Mouse (Mus musculus) adrenal gland, postnatal 0 days (tissue): ENCODE data around the gene Zfp526. TPM values are rescaled to one million over a fixed set of nuclear protein-coding genes. Genes with fewer than 3 reads are reported as not detected.

Experiments
- microRNA-seq: library from miRNA; unstranded; fragments of <30 nt; microRNA quantifications from one replicate; pipeline ENCODE4, GENCODE M21; 2016; ENCODE audit warnings: borderline replicate concordance; ENCODE audit not compliant: insufficient number of aligned reads
- polyA plus RNA-seq: library from polyadenylated mRNA; unstranded; fragments of >200 nt; fragmentation: Nextera tagmentation; extraction: Ambion mirVana; gene quantifications from 2 replicates; pipeline ENCODE4 v1.2.1, GENCODE M21; 2015

Zfp526 gene
- 1.5 and 2.4 TPM in 2 replicates for polyA plus RNA-seq

DNA sequence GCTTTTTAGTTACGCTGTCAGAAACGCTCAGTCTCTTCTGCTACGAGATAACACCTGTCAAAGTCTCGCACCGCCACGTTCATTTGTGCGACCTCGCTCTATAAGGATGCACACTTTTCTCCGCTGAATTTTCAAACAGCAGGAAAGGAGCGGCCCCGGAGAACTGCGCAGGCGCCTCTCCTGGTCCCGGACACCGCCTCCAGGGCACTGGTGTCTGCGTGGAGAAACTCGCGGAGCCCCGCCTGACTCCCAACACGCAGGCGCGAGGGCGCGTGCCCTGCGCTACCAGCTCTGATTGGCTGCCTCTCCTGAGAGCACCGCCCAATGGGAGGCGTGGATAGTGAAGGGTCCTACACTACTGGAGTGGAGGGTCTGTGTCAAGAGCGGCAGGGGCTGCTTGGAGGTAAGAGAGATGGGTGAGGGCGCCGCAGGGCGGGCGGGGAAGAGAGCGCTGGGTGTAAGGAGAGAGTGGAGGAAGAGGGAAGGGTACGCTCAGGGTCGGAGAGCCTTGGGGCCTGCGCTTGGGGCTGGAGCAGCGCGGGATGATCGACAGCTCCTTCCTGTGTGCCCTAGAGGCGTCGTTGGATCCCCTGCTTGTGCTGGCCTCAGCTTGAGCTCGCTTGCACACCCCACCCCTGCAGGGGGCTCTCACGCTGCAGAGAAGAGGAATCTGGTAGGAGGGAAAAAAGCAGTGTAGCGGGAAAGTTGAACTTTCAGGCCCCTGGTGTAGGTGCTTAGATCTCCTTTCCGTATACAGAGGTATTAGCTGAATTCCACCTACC, at the start of gene Zfp526:
Gene Zfp526, plus strand, starts transcription at position 324 of the 782 bp plus-strand sequence.

DNA sequence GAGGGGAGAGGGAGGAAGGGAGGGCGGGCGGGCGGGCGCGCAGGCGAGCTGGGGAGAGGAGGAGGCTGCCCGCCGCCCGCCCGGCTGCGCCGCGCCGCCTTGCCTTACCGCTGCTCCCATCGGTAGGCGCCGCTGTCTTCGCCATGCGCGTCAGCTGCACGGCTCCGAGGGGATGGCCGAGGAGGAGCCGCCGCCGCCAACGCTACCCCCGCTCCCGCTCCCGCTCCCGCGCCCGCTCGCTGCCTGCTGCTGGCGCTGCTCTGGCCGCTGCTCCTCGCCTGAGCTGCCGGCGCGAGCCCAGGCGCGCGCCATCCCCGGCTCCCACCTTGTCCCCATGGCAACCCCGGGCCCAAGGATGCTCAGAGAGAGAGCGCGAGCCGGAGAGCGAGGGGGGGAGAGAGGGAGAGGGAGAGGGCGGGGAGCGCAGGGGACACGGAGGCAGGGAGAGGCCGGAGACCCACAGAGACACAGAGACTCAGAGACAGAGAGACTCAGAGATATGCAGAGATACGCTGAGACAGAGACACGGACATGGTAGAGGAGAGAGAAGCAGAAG, 41.5 kb upstream of the Zfp526 start, which contains the start of gene Pou2f2:
Gene Pou2f2, minus strand, starts transcription at position 121 of the 556 bp plus-strand sequence.

DNA sequence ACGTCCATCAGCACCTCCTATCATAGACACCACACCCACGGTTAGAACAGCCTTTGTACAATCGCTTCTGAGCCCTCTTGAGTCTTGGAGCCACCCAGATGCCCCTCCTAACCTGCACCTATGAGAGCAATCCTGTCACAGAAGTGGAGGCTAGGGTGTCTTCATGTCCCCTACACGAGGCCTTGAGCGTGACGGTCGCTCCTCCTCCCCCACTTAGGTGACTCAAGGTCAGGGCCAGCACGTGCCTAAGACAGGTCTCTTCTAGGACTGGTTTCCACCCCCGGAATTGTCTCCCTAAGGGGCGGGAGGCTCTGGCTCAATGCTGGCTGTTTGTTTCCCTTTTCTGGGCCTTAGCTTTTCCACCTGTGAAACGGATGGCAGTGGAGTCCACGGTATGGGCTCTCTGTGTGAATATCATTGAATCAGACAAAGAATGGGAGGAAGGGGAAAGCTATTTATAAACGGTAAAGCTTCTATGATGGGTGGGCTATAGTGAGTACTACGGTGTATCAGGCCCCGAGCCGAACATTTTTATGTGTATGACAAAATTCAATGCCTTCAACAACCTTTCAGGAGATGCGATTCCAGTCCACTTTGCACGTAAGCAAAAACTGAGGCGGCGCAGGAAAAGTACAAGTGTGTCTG, 646 bp upstream of the Zfp526 start, which contains the start of gene Dedd2:
Gene Dedd2, minus strand, starts transcription at position 159 of the 645 bp plus-strand sequence.

DNA sequence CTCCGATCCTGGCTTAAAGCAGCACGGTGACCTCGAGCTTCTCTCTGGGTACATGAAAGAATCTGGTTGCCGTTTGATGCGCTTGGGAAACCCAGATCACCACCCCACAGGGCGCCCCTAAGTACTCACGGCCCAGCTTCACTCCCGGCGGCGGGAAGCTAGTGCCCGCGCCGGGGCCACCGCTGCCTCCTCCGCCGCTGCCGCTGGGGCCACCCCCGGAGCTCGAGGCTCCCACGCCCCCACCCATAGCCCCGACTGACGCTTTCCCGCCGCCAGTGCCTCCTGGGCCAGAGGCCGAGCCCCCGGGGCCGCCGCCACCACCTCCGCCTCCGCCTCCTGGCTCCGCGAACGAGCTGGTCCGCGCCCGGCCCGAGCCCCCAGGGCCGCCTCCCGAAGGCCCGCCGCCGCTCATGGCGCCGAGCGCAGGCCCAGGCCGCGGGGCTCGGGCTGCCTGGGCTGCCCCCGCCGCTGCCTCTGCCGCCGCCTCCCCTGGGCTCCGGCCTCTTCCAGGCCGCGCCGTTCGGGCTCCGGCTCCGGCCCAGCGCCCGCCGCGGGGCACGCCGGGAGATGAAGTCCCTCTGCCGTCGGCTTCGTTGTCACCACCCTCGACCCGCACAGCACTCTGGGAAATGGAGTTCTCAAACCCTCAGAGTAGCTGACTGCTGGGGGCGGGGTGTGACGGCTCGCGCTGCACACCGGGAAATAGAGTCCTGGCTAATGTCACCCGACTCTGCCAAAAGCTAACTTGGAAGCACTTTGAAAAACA, 16.2 kb downstream of the Zfp526 start, which contains the start of gene Gsk3a:
Gene Gsk3a, minus strand, starts transcription at position 603 of the 766 bp plus-strand sequence.

DNA sequence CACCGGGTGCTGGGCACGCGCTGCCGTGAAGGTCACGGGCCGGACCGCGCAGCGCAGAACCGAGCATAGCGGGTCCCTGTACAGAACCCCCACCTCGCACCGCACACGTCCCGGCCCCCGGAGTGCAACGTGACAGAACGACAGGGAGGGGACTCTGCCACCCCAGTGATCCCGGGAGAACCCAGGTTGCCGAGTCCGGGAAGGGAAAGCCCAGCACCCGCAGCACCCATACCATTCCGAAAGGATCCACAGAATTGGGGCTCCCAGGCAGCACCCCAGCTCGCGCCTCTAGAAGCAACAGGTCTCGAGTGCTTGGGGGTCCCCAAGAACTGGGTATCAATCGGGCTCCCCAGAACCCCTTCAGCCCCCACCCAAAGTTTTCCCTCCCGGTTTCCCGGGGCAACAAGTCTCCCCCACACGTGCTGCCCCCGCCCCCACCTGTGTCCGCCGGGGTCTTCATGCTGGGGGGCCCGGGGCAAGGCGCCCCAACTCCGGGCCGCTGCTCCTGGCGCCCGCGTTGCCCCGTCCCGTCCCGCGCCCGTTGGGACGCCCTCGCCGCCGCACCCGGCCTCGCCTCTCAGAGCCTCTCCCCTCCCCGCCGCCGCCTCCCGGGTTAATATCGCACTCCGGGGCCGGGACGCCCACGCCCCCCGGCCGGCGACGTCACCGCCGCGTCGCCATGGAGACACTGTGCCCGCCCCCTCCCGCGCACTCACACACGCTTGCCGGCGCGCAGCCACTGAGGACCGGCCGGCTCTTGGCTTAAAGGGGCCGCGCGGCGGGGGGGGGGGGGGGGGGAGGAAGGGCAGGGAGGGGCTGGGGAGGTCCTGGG, 29.1 kb downstream of the Zfp526 start, which contains the start of gene Erf:
Gene Erf, minus strand, starts transcription at position 621 of the 832 bp plus-strand sequence.

DNA sequence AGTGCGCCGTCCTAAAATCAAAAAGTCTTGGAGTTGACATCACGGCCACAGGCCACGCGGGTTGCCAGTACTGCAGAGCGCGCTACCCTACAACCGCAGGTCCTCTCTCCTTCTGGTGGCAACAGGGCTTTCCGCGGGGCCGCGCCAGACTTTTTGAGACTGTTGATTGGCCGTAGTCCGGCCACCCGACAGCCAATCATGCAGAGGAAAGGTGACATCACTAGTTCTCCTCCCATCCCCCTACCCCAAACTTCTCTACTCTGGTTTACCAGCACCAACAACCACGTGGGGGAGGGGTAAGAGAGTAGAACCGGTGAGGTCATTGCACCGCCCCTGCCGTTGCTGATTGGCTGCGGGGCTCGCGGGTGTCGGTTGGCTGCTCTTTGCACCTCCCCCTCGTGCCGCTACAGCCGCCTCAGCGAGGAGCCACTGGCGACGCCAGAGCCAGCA, 46.1 kb downstream of the Zfp526 start, which contains the start of gene Cic:
Gene Cic, plus strand, starts transcription at position 404 of the 450 bp plus-strand sequence.

Small RNA genes within 50 kb of the gene (microRNA-seq; reads per million reads assigned to microRNA genes)
- not detected for gene Mir7048

Other genes starting within 250 kb of the Zfp526 start
- 474 and 646 TPM in 2 replicates for gene Rabac1, start 248.7 kb upstream of the Zfp526 start, polyA plus RNA-seq
- 55.3 and 60.0 TPM in 2 replicates for gene Atp1a3, start 215.5 kb upstream of the Zfp526 start, polyA plus RNA-seq
- 4.1 and 5.5 TPM in 2 replicates for gene Grik5, start 149.1 kb upstream of the Zfp526 start, polyA plus RNA-seq
- 14.3 and 18.7 TPM in 2 replicates for gene Zfp574, start 148.9 kb upstream of the Zfp526 start, polyA plus RNA-seq
- gene Pou2f2, start 41.7 kb upstream of the Zfp526 start, polyA plus RNA-seq, result 4.9 and 12.6 TPM in 2 replicates
- 12.6 and 13.3 TPM in 2 replicates for gene Dedd2, start 810 bp upstream of the Zfp526 start, polyA plus RNA-seq
- 8.4 and 10.2 TPM in 2 replicates for gene Gsk3a, start 16.4 kb downstream of the Zfp526 start, polyA plus RNA-seq
- 7.6 and 8.3 TPM in 2 replicates for gene Erf, start 29.3 kb downstream of the Zfp526 start, polyA plus RNA-seq
- gene Cic, start 46.3 kb downstream of the Zfp526 start, polyA plus RNA-seq, result 21.1 and 23.1 TPM in 2 replicates
- 102 and 162 TPM in 2 replicates for gene Pafah1b3, start 76.6 kb downstream of the Zfp526 start, polyA plus RNA-seq
- gene Prr19, start 80.0 kb downstream of the Zfp526 start, polyA plus RNA-seq, result 0.13 TPM in 1 of 2 replicates, not detected in the other
- gene Tmem145, start 84.7 kb downstream of the Zfp526 start, polyA plus RNA-seq, result 3.8 and 7.2 TPM in 2 replicates
- gene Megf8, start 95.7 kb downstream of the Zfp526 start, polyA plus RNA-seq, result 7.3 and 8.4 TPM in 2 replicates
- gene Cnfn, start 148.3 kb downstream of the Zfp526 start, polyA plus RNA-seq, result 0.87 and 12.3 TPM in 2 replicates
- 12.9 and 34.8 TPM in 2 replicates for gene Lipe, start 177.3 kb downstream of the Zfp526 start, polyA plus RNA-seq
- gene Cxcl17, start 191.5 kb downstream of the Zfp526 start, polyA plus RNA-seq, result 0.43 TPM in 1 of 2 replicates, not detected in the other